Mouse (Mus musculus): ENCODE measurements around the gene Clstn1.

GRCm38 (mm10) chr4:149606766-149607358 lies 20.6 kb downstream of the Clstn1 start:
- no peak for TF ChIP-seq POLR2A (IDR thresholded peaks at IDR 0.05; ENCODE audit: extremely low read depth, insufficient read depth, low read length)
- no peak for TF ChIP-seq CTCF (IDR thresholded peaks at IDR 0.05; ENCODE audit: extremely low read depth, insufficient read depth, low read length)
